Mouse (Mus musculus): Measurements from ENCODE around the gene Lce1m.
"Not testable (repeated sequence)": the region's sequence is repeated elsewhere in the genome, so short reads cannot be mapped to it uniquely, and the experiment has no call there.

The Lce1m gene

DNA sequence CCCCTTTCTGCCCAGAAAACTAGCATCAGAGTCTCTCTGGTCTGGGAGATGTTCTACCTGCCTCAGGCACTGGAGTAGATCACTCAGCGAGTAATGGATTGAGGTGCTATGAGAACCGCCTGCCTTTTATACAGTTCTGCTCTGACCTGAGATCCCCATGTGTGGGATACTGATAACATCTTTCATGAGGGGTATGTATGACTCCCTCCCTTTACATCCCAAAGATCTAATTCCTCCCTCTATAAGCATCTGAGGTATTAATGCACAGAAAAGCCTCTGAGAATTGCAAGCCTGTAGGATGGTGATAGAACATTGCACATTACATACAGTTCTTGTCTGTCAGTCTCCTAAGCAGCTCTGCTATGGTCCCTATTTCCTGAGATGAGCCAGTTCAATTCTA, at the start of gene Lce1m:
TSS of gene Lce1m (minus strand) at position 101 of the 400 bp plus-strand sequence.
- no peak for DNase-seq (ENCODE audit: low spot score)

DNA sequence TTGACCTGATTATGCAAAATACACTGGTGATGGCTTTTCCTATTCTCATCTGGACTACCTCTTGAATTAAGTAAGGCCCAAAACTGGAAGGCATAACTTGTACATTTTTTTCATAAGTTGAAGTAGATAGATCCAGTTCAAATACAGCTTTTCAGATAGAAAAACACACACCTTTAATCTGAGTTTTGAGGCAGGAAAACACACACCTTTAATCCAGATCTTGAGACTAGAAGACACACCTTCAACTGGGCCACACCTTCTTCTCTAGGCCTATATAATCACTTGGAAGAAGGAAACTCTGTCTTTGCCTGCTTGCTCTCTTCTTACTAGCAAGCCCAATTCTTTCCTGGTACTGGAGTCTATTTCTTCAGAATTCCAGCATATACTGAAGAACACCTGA, 49.7 kb upstream of the Lce1m start, which contains the start of gene Gm4858:
TSS of gene Gm4858 (plus strand) at position 301 of the 400 bp plus-strand sequence.
- DNase-seq (ENCODE audit: low spot score), result not testable (repeated sequence)

DNA sequence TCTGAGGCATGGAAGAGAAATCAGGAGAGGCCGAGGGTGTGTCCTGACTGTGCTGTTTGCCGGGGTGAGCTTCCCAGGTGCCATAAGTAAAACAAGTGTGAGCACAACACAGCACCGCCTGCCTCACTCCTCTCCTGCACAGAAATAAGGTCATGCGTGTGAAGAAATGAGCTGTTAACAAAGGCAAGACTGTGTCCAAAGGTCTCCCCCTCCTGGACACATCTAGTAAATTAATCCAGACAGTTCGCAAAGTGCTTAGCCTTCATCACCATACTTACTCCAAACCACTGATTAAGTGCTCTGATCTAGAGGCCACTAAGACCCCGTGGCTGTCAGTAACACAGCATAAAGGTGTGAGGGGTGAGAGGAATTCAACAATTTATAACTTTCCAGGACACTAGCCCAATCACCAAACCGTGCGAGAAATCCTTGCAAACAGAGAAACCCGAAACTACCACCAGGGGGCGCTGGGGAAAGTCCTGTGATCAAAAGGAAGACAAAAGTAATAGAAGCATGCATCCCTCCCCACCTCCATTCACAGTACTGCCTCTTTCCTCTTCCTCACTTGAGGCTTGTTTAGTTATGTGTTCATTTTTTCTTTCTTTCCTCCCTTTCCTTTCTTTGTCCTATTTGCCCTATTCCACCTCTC, 34.1 kb upstream of the Lce1m start:
- DNase-seq (ENCODE audit: low spot score), result no peak

DNA sequence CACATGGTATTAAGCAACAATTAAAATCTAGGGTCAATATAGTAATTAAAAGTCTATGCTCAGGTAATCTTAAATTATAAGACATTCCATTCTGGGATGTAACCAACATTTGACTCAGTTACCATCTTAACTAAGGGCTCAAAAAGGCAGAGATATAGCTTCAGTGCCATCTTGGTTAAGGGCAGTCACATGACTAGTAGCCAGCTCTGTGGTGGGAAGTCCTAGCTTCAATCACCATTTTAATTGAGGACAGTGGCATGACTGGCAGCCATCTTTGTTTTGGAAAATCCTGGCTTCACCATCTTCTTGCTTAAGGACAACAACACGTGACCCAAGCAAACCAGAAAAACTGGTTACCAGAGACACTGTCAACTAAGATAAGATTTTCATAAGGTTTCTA, 31.3 kb upstream of the Lce1m start:
- no peak for DNase-seq (ENCODE audit: low spot score)

DNA sequence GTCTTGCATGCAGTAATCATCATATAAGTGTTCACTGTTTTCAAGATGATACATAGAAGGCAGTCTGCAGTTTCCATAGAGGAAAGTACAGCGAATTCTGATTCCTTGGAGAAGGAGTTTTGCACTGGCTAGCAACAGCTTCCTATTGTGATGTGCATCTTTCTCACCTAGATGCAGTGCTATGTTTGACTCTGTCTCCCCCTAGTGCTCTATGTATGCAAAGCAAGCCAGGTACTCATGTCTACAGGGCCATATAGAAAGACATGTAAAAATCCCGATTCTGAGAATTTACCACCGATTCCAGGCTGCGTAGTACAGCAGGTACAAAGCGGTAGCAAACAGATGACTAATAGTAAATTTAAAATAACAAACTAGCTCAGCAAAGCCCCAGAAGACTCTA, 12.6 kb upstream of the Lce1m start:
- DNase-seq (ENCODE audit: low spot score), result peak; percentile 15

DNA sequence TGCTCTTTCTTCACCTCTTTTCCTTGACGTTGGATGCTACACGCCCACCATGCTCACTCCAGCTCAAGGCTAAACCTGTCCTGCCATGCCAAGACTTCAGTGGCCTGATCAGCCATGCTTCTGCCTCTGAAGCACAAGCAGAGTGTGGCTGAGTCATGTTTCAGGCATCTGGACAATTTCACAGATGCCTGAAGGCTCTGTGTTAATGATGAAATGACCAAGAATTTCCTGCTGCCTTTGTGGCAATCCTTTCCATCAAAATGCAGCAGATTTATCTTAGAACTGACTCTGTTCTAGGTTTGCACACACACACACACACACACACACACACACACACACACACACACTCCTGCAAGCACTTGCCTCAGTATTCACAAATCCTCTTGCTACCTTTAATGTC, 6.6 kb upstream of the Lce1m start:
- DNase-seq (ENCODE audit: low spot score), result peak; percentile 41

DNA sequence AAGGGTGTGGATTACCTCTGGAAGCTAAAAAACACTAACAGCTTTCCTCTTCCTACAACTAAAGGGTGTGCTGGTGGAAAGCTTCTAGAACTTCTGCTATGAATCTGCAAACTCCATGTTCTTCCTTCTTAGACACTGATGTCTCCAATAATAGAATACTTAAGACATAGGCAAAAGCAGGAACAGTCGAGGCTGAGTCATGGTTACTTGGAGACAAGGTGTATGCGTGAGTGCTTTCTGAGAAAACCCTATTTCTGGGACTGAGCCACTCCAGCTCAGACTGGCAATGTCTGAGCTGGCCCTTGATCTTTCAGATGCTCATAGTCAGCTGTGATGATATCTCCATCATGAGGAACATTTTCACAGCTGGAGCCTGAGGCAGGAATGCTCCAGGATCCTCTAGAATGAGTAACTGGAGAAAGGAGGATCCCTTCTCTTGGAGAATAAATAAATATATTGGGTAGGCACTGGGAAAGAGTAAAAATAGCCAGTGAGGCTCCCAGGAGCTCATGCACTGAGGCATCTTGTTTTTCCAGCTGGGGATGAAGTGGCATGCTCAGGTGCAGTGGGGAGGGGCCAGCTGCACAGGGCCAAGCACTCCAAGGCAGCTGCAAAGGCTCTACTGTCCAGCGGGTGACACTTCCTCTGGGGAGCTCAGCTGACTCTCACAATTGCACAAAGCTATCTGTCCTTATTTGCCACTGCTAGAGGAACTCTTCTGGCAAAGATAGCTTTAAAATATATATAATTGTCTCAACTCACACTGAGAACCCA, 4.7 kb upstream of the Lce1m start:
- no peak for DNase-seq (ENCODE audit: low spot score)

DNA sequence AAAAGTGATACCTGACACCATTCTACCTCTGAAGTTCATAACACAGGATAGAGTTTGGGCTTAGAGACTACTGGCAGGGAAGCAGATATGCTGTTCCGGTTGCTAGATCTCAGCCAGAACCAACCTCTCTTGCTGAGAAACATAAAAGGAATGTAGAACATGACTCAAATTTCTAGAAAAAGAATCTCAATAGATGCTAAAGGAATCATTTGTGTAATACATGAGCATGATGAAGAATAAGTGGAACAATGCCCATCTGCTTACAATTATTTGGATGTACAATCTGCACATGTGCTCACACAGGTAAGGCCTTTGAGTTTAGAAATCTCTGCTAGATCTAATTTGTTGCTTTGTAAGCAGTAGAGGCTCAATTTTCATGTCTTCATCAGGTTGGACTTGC, 2.3 kb upstream of the Lce1m start:
- no peak for DNase-seq (ENCODE audit: low spot score)

DNA sequence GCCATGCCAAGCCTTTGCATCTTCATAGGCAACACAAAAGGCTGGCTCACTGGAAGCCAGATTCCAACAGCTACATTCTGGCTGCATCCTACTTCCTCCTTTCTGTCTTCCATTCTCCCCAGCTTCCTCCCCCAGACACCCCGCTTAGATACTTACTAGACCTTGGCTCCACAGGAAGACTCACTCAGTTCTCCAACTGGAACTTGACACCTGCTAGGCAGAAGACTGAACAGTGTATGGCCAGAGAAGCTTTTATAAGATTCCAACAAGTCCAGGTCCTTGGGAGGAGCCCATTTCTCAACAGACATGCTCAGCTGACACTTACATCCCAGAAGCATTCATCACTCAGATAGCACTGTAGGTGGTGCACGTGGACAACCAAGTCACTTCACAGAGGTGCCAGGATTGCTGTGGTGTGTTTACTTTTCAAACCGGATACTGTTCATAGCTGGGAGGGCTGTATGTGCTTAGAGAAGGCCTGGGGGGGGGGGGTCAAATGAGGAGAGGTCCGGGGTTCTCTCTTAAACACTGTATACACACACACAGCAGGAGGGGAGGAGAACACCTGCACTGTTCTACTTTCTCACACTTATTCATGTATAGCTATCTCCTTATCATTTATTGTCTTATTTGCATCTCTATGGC, 3.3 kb downstream of the Lce1m start, which contains the start of gene Crct1:
TSS of gene Crct1 (minus strand) at position 228 of the 645 bp plus-strand sequence.
- no peak for DNase-seq (ENCODE audit: low spot score)

DNA sequence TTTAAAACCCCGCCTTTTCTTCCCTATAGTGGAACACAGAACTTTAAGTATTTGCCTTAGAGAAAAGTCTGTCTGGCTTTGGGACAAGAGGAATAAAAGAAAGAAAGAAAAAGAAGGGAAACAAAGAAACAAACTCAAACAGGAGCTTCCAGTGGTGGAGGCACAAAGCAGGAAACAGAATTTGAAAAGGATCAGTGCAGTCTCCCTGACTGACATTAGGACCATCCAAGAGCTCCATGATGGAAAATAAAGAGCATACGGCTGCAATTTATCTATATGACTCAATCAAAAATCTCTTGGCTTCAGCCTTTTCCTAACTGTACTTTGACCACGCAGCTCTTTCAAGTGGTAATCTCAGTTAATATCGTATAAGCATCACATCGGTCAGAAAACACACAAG, 4.0 kb downstream of the Lce1m start:
- DNase-seq (ENCODE audit: low spot score), result no peak

DNA sequence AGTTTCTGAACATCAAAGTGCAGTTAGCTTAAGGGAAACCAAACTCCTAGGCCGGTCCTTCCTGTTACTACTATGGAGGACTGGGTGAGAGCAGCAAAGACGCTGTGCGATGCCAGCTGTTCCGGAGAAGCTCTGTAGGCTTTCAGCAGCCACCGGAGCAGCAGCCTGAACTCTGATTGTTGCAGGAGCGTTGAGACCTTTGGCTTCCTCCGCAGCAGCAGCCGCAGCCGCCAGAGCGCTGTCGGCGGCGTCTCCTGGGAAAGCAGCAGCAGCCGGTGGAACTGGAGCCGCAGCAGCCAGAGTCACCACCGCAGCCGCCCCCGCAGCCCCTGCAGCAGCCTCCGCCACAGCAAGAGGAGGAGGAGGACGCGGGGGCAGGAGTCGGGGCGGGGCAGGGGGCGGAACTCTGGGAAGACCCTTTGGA, 4.5 kb downstream of the Lce1m start:
- peak; percentile 34 for DNase-seq (ENCODE audit: low spot score)

DNA sequence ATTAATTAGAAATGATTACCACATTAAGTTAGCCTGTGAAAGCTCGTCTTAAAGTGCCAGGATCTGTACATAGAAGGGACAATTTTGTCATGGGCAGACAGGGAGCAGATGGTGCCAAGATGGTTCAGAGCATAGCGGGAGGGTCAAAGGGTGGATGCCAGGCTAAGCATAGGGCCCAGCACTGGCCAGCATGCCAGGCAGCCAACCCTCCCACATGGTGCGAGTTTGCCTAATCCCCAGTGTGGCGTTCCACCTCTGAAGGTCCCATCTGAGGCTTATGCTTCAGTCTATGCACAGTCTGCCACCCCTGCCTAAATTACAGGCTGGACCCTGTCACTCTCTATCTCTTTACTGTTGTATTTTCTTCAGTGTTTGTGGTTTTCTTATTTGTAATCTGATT, 16.0 kb downstream of the Lce1m start:
- no peak for DNase-seq (ENCODE audit: low spot score)

DNA sequence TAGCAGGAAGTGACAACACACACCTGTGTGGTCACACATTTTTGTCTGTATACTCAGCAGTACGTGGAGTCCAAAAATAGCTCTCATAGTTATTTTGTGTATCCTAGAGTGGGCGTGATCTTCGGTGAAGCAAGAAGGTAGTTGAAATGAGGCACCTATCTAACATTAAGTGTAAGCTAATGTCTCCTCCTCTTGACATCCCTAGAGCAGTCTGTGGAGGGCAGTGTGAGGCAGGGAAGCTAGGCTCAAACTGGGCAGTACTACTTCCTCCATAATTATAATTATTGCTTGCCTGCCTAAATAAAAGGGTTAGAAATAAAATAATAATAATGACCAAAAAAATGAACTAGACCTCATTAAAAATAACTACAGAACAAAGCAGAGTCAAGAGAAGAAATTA, 18.2 kb downstream of the Lce1m start:
- DNase-seq (ENCODE audit: low spot score), result no peak

DNA sequence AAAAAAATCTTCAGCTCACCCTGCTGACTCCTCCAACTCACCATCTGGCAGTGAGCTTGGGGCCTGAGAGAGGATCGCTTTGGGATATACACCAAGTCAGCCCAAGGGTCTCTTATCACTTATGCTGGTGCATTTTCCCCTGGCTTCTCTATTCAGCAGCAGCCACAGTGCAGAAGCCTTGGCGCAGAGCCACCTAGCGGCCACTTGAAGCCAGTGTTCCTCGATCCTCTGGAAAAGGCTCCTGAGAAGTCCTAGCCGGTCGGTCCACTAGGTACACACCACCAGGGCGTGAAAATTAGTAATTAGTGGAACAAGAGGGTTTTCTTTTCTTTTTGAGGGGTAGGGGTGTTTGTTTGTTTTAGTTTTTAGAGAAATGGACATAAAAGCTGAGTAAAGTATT, 20.2 kb downstream of the Lce1m start:
- DNase-seq (ENCODE audit: low spot score), result peak; percentile 76

DNA sequence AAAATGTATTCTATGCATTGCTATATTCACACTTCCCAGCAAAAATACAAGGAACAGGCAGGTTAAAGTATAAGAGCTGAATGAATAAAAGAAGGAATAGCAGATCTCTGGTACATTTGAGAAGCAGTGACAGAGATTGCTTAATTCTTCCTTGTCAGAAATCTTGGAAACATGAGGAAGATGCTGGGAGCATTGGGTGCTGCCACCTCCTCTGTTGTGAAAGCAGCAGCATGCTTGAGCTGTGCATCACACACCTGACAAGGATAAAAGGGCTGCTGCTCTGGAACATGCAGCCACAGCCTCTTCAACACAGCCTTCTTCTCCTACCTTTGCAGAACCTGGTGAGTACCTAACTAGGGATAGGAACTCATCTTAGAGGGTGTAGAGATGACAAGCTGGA, 26.9 kb downstream of the Lce1m start, which contains the start of gene Lce3f:
TSS of gene Lce3f (plus strand) at position 301 of the 400 bp plus-strand sequence.
- DNase-seq (ENCODE audit: low spot score), result no peak

DNA sequence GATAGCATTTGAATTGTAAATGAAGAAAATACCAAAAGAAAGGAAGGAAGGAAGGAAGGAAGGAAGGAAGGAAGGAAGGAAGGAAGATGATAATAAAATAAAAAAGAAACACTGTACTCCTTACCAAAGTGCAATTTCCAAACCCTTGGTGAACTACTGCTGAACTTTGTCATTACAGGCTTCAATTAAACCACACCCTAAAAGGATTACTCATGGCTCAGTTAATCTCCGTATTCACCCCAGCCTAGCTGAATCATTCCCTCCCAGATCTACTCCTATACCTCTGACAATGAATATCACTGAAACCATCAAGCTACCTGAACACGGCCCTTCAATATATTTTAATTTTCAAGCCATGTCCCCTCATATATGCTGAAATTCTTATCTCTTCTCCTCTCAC, 40.4 kb downstream of the Lce1m start:
- DNase-seq (ENCODE audit: low spot score), result no peak
